Comparison of ENCODE assay signal across 8 mouse cellular contexts in genomic region chr15:101236878-101237277, GRCm38 (mm10). TPM values are rescaled to one million over a fixed set of nuclear protein-coding genes. Genes with fewer than 3 reads are reported as not detected.
A peak's percentile ranks its signal among the peaks of the same experiment; 100 is the strongest.
DNase-seq lines count a peak whose midpoint lies in the region; ATAC-seq lines count a peak whose summit lies in the region.

No protein-coding gene starts in this region.

- no peak for ATAC-seq in neural tube, embryonic 11.5 days (ENCODE audit: insufficient read depth, low FRiP score, low TSS enrichment)
- no peak for ATAC-seq in neural tube, embryonic 15.5 days (ENCODE audit: low FRiP score)

- H3K4me2 ChIP-seq in neural tube, embryonic 11.5 days (ENCODE audit: low read depth), result no peak overlapping the region
- no peak overlapping the region for H3K4me2 ChIP-seq in neural tube, embryonic 15.5 days

- 10% methylated on average over 3 of the region's 3 CpGs for WGBS in neural tube, embryonic 11.5 days
- WGBS in neural tube, embryonic 15.5 days, result 6% methylated on average over 3 of the region's 3 CpGs

- H3K27me3 ChIP-seq in neural tube, embryonic 11.5 days (ENCODE audit: control insufficient read depth, insufficient read depth, low read length), result no peaks in the 10 kb centered on the region
- no peaks in the 10 kb centered on the region for H3K27me3 ChIP-seq in neural tube, embryonic 15.5 days (replicated peaks)

- peak; percentile 72 to 77 for DNase-seq in adrenal gland, adult 18-20 months (ENCODE audit: low spot score in 2 of 2)
- no peak for DNase-seq in adrenal gland, postnatal 4 days (ENCODE audit: low spot score in 2 of 2)
- peak; percentile 69 for DNase-seq in neural tube, embryonic 11.5 days (ENCODE audit: low spot score)
- peak; percentile 68 for DNase-seq in cerebellum, adult 9-10 months
- DNase-seq in heart, postnatal 14 days, result peak; percentile 80 to 85
- peak; percentile 77 for DNase-seq in lung, postnatal 25 days (ENCODE audit: low spot score)
- DNase-seq in thymus, postnatal 25 days, result peak; percentile 82

- no peak overlapping the region for H3K27ac ChIP-seq in neural tube, embryonic 11.5 days (ENCODE audit: low read depth, low read length)
- H3K27ac ChIP-seq in neural tube, embryonic 15.5 days (replicated peaks), result no peak overlapping the region

- H3K9me3 ChIP-seq in neural tube, embryonic 11.5 days (ENCODE audit: control insufficient read depth, low read length), result no peaks in the 10 kb centered on the region
- H3K9me3 ChIP-seq in neural tube, embryonic 15.5 days (replicated peaks), result no peaks in the 10 kb centered on the region

- H3K4me3 ChIP-seq in neural tube, embryonic 11.5 days (ENCODE audit: low read depth, low read length), result no peak overlapping the region
- no peak overlapping the region for H3K4me3 ChIP-seq in neural tube, embryonic 15.5 days (replicated peaks)

- intact Hi-C loops in heart, postnatal 14 days (cut with DNase I), result loop anchor here (1.0 kb wide), 1 partner anchor 16 kb away; no protein-coding TSS in a partner anchor

- H3K9ac ChIP-seq in neural tube, embryonic 11.5 days (ENCODE audit: low read length), result no peak overlapping the region
- H3K9ac ChIP-seq in neural tube, embryonic 15.5 days (replicated peaks), result no peak overlapping the region

- H3K4me1 ChIP-seq in neural tube, embryonic 11.5 days (ENCODE audit: control insufficient read depth, insufficient read depth, low read length), result no peaks in the 10 kb centered on the region
- H3K4me1 ChIP-seq in neural tube, embryonic 15.5 days, result peaks cover 24% of the 10 kb centered on the region

- H3K36me3 ChIP-seq in neural tube, embryonic 11.5 days (ENCODE audit: control insufficient read depth, insufficient read depth, low read length), result no peaks in the 10 kb centered on the region
- H3K36me3 ChIP-seq in neural tube, embryonic 15.5 days, result no peaks in the 10 kb centered on the region

RNA-seq across cellular contexts. Expression of gene Grasp, which starts 12.9 kb away (rescaled TPM):
- total RNA-seq in adrenal gland, adult 18-20 months (2021), result 10 to 100 TPM; 16.3 to 19.8 TPM
- total RNA-seq in adrenal gland, postnatal 4 days (2021), result 10 to 100 TPM; 18.6 to 20.3 TPM
- polyA plus RNA-seq in neural tube, embryonic 11.5 days (2014; fragmentation: Nextera tagmentation; extraction: Ambion mirVana), result 6.6 TPM in 2 replicates
- 2.2 and 2.5 TPM in 2 replicates for polyA plus RNA-seq in neural tube, embryonic 15.5 days (2015; fragmentation: Nextera tagmentation; extraction: Ambion mirVana)
- 10 to 100 TPM; 12.9 to 14.0 TPM for total RNA-seq in heart, postnatal 14 days (2021)

RNA-seq across cellular contexts. Expression of gene Nr4a1, which starts 17.2 kb away (rescaled TPM):
- total RNA-seq in adrenal gland, adult 18-20 months (2021), result 100 to 1,000 TPM; 275 to 349 TPM
- total RNA-seq in adrenal gland, postnatal 4 days (2021), result 10 to 100 TPM; 64.5 to 79.0 TPM
- 3.2 and 4.4 TPM in 2 replicates for polyA plus RNA-seq in neural tube, embryonic 11.5 days (2014; fragmentation: Nextera tagmentation; extraction: Ambion mirVana)
- polyA plus RNA-seq in neural tube, embryonic 15.5 days (2015; fragmentation: Nextera tagmentation; extraction: Ambion mirVana), result 7.9 and 10.6 TPM in 2 replicates
- total RNA-seq in heart, postnatal 14 days (2021), result 10 to 100 TPM; 14.0 to 63.1 TPM

RNA-seq across cellular contexts. Expression of gene Atg101, which starts 47.2 kb away (rescaled TPM):
- total RNA-seq in adrenal gland, adult 18-20 months (2021), result 10 to 100 TPM; 60.5 to 64.0 TPM
- total RNA-seq in adrenal gland, postnatal 4 days (2021), result 10 to 100 TPM; 37.8 to 38.9 TPM
- 69.5 and 74.4 TPM in 2 replicates for polyA plus RNA-seq in neural tube, embryonic 11.5 days (2014; fragmentation: Nextera tagmentation; extraction: Ambion mirVana)
- 77.2 TPM in 2 replicates for polyA plus RNA-seq in neural tube, embryonic 15.5 days (2015; fragmentation: Nextera tagmentation; extraction: Ambion mirVana)
- total RNA-seq in heart, postnatal 14 days (2021), result 10 to 100 TPM; 24.7 to 25.5 TPM

RNA-seq across cellular contexts. Expression of gene 6030408B16Rik, which starts 56.1 kb away (rescaled TPM):
- under 1 TPM; 0.27 to 0.54 TPM for total RNA-seq in adrenal gland, adult 18-20 months (2021)
- 1 to 10 TPM; 2.6 to 3.4 TPM for total RNA-seq in adrenal gland, postnatal 4 days (2021)
- polyA plus RNA-seq in neural tube, embryonic 11.5 days (2014; fragmentation: Nextera tagmentation; extraction: Ambion mirVana), result 0.33 and 0.42 TPM in 2 replicates
- polyA plus RNA-seq in neural tube, embryonic 15.5 days (2015; fragmentation: Nextera tagmentation; extraction: Ambion mirVana), result 0.44 and 0.63 TPM in 2 replicates
- total RNA-seq in heart, postnatal 14 days (2021), result 1 to 10 TPM; 1.7 to 1.8 TPM

Comparison
In these comparisons a context has a peak if more than half of its experiments do, and no peak if none do; other contexts are left out.
1. DNase-seq: peak in adrenal gland, adult 18-20 months (2 of 2), neural tube, embryonic 11.5 days (single experiment), cerebellum, adult 9-10 months (single experiment), heart, postnatal 14 days (2 of 2), lung, postnatal 25 days (single experiment) and thymus, postnatal 25 days (single experiment); none in adrenal gland, postnatal 4 days (0 of 2).